Mouse (Mus musculus) G1E (cell line): ENCODE results near the gene Ifna13. TPM values are rescaled to one million over a fixed set of nuclear protein-coding genes. Genes with fewer than 3 reads are reported as not detected.

ENCODE experiments used
- ATAC-seq: 2 replicates; pipeline ENCODE4 v1.8.0; 2016; ENCODE audit warnings: mild to moderate bottlenecking; ENCODE audit not compliant: insufficient number of reproducible peaks, poor library complexity, low FRiP score, severe bottlenecking; ENCODE audit errors: extremely low read depth
- DNase-seq: peaks from one replicate; pipeline ENCODE4 v3.0.0; 2012; ENCODE audit warnings: low spot score
- H3K27me3 ChIP-seq: 2 replicates; pipeline ENCODE4 v1.6.1; 2012; ENCODE audit warnings: mild to moderate bottlenecking, low read length, inconsistent platforms; ENCODE audit not compliant: insufficient read depth
- H3K36me3 ChIP-seq: replicated peaks from 2 replicates; pipeline ENCODE3; 2012; ENCODE audit warnings: mild to moderate bottlenecking, inconsistent platforms
- H3K4me1 ChIP-seq: 2 replicates; pipeline ENCODE4 v1.6.1; 2012; ENCODE audit warnings: low read depth, low read length, inconsistent platforms, mixed read lengths; ENCODE audit not compliant: insufficient read depth
- H3K4me3 ChIP-seq: 2 replicates; pipeline ENCODE4 v1.5.1; 2012; ENCODE audit warnings: low read depth, mild to moderate bottlenecking, inconsistent platforms, low read length, moderate library complexity, mixed read lengths
- H3K9me3 ChIP-seq: replicated peaks from 2 replicates; pipeline ENCODE4 v1.6.1; 2012; ENCODE audit warnings: inconsistent platforms
- CTCF ChIP-seq: IDR thresholded peaks from 2 replicates; pipeline ENCODE4 v1.5.1; 2012; ENCODE audit warnings: low read depth, low read length, inconsistent platforms, mixed read lengths
- GATA1 ChIP-seq: IDR thresholded peaks from 2 replicates; pipeline ENCODE4 v1.6.1; 2012; ENCODE audit warnings: borderline replicate concordance, low read length, inconsistent platforms, mixed read lengths
- GATA2 ChIP-seq: IDR thresholded peaks from 2 replicates; pipeline ENCODE4 v1.6.1; 2012; ENCODE audit warnings: low read depth, low read length, inconsistent platforms, borderline replicate concordance
- POLR2AphosphoS5 ChIP-seq: IDR thresholded peaks from 2 replicates; pipeline ENCODE4 v1.6.1; 2012; ENCODE audit warnings: low read depth, low read length, inconsistent platforms; ENCODE audit not compliant: insufficient replicate concordance
- TAL1 ChIP-seq: conservative IDR thresholded peaks from 2 replicates; pipeline ENCODE4 v1.6.1; 2012; ENCODE audit warnings: low read depth, low read length, inconsistent platforms, mixed read lengths
- polyA plus RNA-seq: library from polyadenylated mRNA; stranded (reverse); fragments of >175 nt; gene quantifications from 2 replicates; pipeline ENCODE4 v1.2.3, GENCODE M21; 2012
- total RNA-seq, 2 experiments: library from RNA; stranded (forward) in 1 of 2; stranded (reverse) in 1 of 2; fragments of 200-1000 nt in 1 of 2; fragments of >200 nt in 1 of 2; fragmentation: Nextera tagmentation in 1 of 2; gene quantifications; 2 replicates each; pipeline ENCODE4 v1.2.3; 2014 to 2017

The Ifna13 gene
- not detected in 2 replicates for total RNA-seq (2014; fragmentation: Nextera tagmentation)
- not detected in 2 replicates for total RNA-seq (2017)
- not detected in 2 replicates for polyA plus RNA-seq

GRCm38 (mm10) chr4:88644359-88644758 is at the start of gene Ifna13:
Gene Ifna13 (minus strand): TSS chr4:88644459.
- Histone ChIP-seq H3K27me3 (no peaks in the 10 kb centered on the region), H3K4me3 (no peak within 1 kb of the TSS), H3K9me3 (no peaks in the 10 kb centered on the region), H3K36me3 (no peaks in the 10 kb centered on the region), H3K4me1 (peaks cover 4% of the 10 kb centered on the region; the same call in 1 of the 2 replicates)
- DNase-seq (no peak), ATAC-seq (no peak)
- TF ChIP-seq POLR2AphosphoS5, result no peak
- no peak for TF ChIP-seq GATA2
- no peak for TF ChIP-seq GATA1
- TF ChIP-seq CTCF, result no peak
- no peak for TF ChIP-seq TAL1

DNA sequence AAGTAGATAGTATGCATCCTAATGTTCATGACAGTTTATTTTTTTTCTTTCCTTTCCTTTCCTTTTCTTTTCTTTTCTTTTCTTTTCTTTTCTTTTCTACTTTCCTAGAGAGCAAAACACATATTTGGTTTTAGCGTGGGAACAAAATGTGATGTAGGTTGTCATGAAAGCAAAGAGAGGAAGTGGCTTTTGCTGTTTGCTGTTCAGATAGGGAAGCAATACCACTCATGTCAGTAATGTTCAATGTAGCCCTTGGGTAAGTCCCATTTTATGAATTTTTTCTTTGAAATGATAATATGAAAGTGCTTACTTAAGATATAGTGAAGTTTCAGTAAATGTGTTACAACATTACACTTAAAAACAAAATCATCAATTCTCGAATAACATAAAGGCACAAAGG is 49.1 kb upstream of the Ifna13 start:
- DNase-seq (no peak), ATAC-seq (no peak)
- H3K4me1 ChIP-seq, result no peaks in the 10 kb centered on the region
- H3K27me3 ChIP-seq, result peaks cover 12% of the 10 kb centered on the region; the same call in 1 of the 2 replicates
- TF ChIP-seq TAL1, result no peak
- no peak for TF ChIP-seq POLR2AphosphoS5
- TF ChIP-seq CTCF, result no peak
- no peak for TF ChIP-seq GATA1
- TF ChIP-seq GATA2, result no peak
- H3K4me3 ChIP-seq, result no peak overlapping the region
- H3K9me3 ChIP-seq, result no peaks in the 10 kb centered on the region
- H3K36me3 ChIP-seq, result no peaks in the 10 kb centered on the region

GRCm38 (mm10) chr4:88692537-88692936 is 48.3 kb upstream of the Ifna13 start:
- no peak for TF ChIP-seq TAL1
- TF ChIP-seq GATA1, result no peak
- no peak for TF ChIP-seq CTCF
- TF ChIP-seq GATA2, result no peak
- no peak for TF ChIP-seq POLR2AphosphoS5
- DNase-seq, result no peak
- no peaks in the 10 kb centered on the region for H3K9me3 ChIP-seq
- ATAC-seq, result no peak
- H3K4me3 ChIP-seq, result no peak overlapping the region
- H3K36me3 ChIP-seq, result no peaks in the 10 kb centered on the region
- peaks cover 7% of the 10 kb centered on the region; the same call in 1 of the 2 replicates for H3K27me3 ChIP-seq
- no peaks in the 10 kb centered on the region for H3K4me1 ChIP-seq

DNA sequence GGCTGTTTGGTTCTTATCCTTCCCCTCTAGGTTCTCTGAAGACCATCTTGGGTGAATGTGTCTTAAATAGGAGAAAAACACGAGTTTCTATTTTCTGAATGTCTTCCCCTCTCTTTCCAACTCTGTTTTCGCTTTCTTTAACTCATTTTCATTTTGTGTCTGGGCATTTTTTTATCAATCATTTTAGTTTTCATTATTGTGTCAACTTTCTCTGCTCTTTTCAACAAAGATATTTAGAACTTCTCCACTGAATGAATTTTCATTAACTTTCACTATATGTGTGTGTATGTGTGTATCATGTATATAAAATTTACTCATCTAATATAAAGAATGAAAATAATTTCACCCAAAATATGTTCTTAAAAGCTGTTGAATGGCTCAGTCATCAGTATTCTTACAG is 47.0 kb upstream of the Ifna13 start, which contains the start of gene Ifnab:
Gene Ifnab, minus strand, starts transcription at position 101 of the 400 bp plus-strand sequence.
- TF ChIP-seq TAL1, result no peak
- TF ChIP-seq GATA1, result no peak
- TF ChIP-seq GATA2, result no peak
- TF ChIP-seq CTCF, result no peak
- TF ChIP-seq POLR2AphosphoS5, result no peak
- ATAC-seq (no peak), DNase-seq (no peak)
- H3K4me3 ChIP-seq, result no peak within 1 kb of the TSS
- H3K36me3 ChIP-seq, result no peaks in the 10 kb centered on the region
- H3K27me3 ChIP-seq, result no peaks in the 10 kb centered on the region
- H3K9me3 ChIP-seq, result no peaks in the 10 kb centered on the region
- H3K4me1 ChIP-seq, result no peaks in the 10 kb centered on the region

DNA sequence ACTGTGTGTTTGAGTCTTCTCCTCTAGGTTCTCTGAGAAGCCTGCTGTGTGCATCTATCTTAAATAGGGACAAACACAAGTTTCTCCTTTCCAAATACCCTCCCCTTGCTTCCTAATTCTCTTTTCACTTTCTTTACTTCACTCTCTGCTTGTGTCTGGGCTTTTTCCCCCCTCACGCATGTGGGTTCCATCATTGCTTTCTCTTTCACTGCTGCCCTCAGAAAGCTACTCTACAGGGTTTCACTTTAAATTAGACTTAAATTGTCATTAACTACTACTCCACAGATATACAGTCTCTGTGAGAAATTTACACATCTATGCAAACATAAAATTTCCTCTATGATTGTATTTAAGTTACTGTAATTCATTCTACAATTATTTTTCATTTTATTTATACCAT is 39.6 kb upstream of the Ifna13 start, which contains the start of gene Ifna2:
Gene Ifna2, minus strand, starts transcription at position 101 of the 400 bp plus-strand sequence.
- TF ChIP-seq CTCF (no peak), TAL1 (no peak), POLR2AphosphoS5 (no peak), GATA1 (no peak), GATA2 (no peak)
- Histone ChIP-seq H3K4me3 (no peak within 1 kb of the TSS), H3K9me3 (no peaks in the 10 kb centered on the region), H3K4me1 (no peaks in the 10 kb centered on the region), H3K36me3 (no peaks in the 10 kb centered on the region), H3K27me3 (no peaks in the 10 kb centered on the region; the same call in 1 of the 2 replicates)
- ATAC-seq (no peak), DNase-seq (no peak)

DNA sequence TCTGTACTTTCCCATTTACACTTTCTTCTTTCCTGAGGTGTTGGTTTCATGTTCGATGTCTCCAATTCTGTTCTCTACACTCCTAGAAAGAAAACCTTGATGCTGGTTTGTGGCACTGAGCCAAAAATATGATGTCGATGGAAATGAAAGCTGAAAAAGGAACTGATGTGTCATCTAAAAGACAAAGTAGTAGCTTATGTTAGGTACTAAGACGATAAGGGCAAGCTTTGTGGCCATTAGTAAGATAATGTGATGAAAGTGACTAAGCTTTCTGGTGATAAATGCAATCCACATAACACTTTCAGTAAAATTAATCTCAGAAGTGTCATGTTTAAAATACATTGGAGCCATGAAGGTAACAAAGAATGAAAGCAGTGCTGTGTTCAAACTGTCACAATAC is 37.1 kb upstream of the Ifna13 start:
- TF ChIP-seq GATA2, result no peak
- TF ChIP-seq GATA1, result no peak
- TF ChIP-seq CTCF, result no peak
- TF ChIP-seq TAL1, result no peak
- TF ChIP-seq POLR2AphosphoS5, result no peak
- ATAC-seq (no peak), DNase-seq (no peak)
- Histone ChIP-seq H3K4me3 (no peak overlapping the region), H3K4me1 (no peaks in the 10 kb centered on the region), H3K9me3 (no peaks in the 10 kb centered on the region), H3K27me3 (no peaks in the 10 kb centered on the region; the same call in 1 of the 2 replicates), H3K36me3 (no peaks in the 10 kb centered on the region)
